Mouse (Mus musculus) adrenal gland, postnatal 4 days (tissue): ENCODE data around the gene Fbxl13. TPM values are rescaled to one million over a fixed set of nuclear protein-coding genes. Genes with fewer than 3 reads are reported as not detected.

Experiments
- DNase-seq, 2 experiments: peaks; one replicate each; pipeline ENCODE4 v3.0.0; 2021 to 2022; ENCODE audit warnings: low spot score in 2 of 2, mixed read lengths in 2 of 2
- total RNA-seq, 2 experiments: library from RNA; stranded (reverse); gene quantifications; 2 replicates each; pipeline ENCODE4 v1.2.3; 2021

The Fbxl13 gene
- total RNA-seq, 2 experiments from 2014 or later: 0.20 to 0.25 TPM

DNA sequence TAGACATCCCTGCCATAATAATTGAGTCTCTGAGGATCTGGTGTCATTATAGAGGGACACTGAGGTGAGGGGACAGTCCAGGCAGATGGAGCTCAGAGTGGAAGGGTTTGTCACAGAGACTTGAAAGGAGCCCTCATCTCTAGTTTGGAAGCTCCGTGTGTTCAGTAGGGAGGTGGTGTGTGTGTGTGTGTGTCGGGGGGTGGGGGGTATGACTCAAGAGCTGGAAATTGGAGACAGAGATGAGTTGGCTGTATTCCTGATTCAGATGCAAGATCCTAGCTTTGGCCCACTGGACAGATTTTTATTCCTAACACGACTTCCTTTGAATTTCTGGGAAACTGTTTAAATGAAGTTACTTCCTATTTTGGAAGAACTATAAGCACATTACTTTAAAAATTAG, 158.1 kb downstream of the Fbxl13 start:
- no peak for DNase-seq

DNA sequence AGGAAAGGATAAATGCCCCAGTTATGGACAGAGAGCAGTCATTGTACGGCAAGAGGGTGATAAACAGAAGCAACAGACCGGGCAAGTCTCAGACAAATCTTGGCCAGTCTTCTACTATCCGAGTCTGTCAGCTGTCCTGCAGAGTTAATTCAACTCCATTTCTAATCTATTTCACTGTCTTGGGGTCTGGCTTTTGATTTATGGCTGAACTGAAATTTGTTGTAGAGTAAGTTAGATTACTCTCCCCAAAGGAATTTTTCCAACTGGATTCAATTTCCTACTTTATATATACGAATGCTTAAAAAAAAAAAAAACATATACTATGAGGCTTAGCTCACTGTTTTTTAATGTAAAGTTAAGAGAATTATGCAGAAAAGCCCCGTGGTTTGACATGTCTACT, 158.6 kb downstream of the Fbxl13 start:
- no peak for DNase-seq

- DNase-seq: no peak
Observed at GRCm38 (mm10) chr5:21485197-21485829, 160.1 kb downstream of the Fbxl13 start.

GRCm38 (mm10) chr5:21483275-21483674, 162.2 kb downstream of the Fbxl13 start:
- DNase-seq: no peak

GRCm38 (mm10) chr5:21482446-21483222, 162.8 kb downstream of the Fbxl13 start:
- no peak for DNase-seq

- DNase-seq: no peak
Observed at GRCm38 (mm10) chr5:21481521-21481920, 163.9 kb downstream of the Fbxl13 start.

- DNase-seq: no peak
Observed at GRCm38 (mm10) chr5:21479746-21480145, 165.7 kb downstream of the Fbxl13 start.

- no peak for DNase-seq
Observed at GRCm38 (mm10) chr5:21478428-21478827, 167.0 kb downstream of the Fbxl13 start.

- DNase-seq: no peak
Observed at GRCm38 (mm10) chr5:21468100-21468499, 177.3 kb downstream of the Fbxl13 start.

DNA sequence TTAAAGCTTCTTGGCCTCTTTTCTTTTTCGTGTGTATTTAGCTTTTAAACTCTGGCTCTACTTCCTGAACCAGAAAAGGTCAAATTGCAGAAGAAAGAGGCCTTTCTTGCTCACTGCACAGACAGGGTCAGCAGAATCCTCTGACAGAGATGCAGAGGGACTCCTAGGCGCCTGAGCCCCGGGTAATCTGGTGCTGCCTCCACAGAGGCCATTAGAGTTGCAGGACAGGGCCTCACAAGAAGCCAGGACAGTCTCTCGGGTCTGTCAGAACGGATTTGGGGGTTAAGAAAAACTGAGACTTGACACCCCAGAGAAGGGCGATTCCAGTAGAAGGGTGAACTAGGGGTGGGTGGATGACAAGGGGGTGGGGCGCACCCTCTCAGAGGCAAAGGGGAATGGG, 178.0 kb downstream of the Fbxl13 start:
- DNase-seq: no peak

- no peak for DNase-seq
Observed at GRCm38 (mm10) chr5:21440833-21441530, 204.5 kb downstream of the Fbxl13 start.

GRCm38 (mm10) chr5:21439446-21440110, 205.9 kb downstream of the Fbxl13 start:
- no peak for DNase-seq

GRCm38 (mm10) chr5:21438428-21438827, 207.0 kb downstream of the Fbxl13 start:
- no peak for DNase-seq

GRCm38 (mm10) chr5:21436471-21436975, 208.9 kb downstream of the Fbxl13 start:
- no peak for DNase-seq

DNA sequence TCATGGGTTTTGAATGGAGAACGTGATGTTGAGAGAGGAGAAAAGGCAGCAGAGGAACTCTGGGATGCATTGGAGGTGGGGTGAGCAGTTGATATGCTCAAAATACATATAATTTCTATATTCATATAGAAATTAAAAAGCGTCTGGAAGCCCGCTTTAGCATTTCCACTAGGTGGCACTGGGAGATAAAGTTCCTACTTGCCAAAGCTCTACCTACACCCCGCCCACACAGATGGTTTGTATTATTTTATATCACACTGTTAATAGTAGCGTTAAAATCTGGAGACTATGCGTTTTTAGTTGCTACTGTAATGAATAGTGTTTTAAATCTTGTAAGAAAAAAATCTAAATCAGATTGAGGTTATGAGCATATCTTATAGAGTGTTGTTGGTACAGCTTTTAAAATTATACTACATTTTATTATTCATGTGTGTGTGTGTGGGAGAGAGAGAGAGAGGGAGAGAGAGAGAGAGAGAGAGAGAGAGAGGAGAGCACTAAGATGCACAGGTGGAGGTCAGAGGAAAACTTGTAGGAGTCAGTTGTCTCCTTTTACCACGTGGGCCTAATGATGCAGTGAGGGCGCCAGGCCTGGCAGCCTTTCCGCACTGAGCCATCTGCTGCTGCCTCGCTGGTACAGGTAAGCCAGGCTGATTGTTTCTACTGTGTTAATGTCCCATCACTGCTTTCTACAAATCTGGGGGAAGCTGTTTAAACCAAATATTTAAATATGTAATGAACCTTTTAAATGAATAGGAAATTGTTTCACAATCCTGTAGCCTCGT, 211.1 kb downstream of the Fbxl13 start:
- DNase-seq: no peak

Other genes with a start within 250 kb of the Fbxl13 start
- gene Ccdc146, start 221.0 kb downstream of the Fbxl13 start, total RNA-seq: under 1 TPM; 0.14 to 0.17 TPM
- gene Fam185a, start 220.7 kb downstream of the Fbxl13 start, total RNA-seq: 10 to 100 TPM; 11.9 TPM
- gene Lrrc17, start 102.1 kb downstream of the Fbxl13 start, total RNA-seq: 10 to 100 TPM; 19.8 to 20.2 TPM
- gene Armc10, start 179 bp upstream of the Fbxl13 start, total RNA-seq: 10 to 100 TPM; 34.7 to 36.2 TPM
- gene Napepld, start 55.8 kb upstream of the Fbxl13 start, total RNA-seq: 10 to 100 TPM; 22.1 to 24.7 TPM
- gene Pmpcb, start 91.5 kb upstream of the Fbxl13 start, total RNA-seq: 100 to 1,000 TPM; 213 to 227 TPM
- 10 to 100 TPM; 31.4 to 41.3 TPM for gene Dnajc2, start 139.6 kb upstream of the Fbxl13 start, total RNA-seq
- gene Psmc2, start 139.6 kb upstream of the Fbxl13 start, total RNA-seq: 100 to 1,000 TPM; 126 to 130 TPM
- under 1 TPM; 0.14 to 0.23 TPM for gene Slc26a5, start 220.0 kb upstream of the Fbxl13 start, total RNA-seq